ENCODE assay signal across 9 mouse cellular contexts in the genomic region with DNA sequence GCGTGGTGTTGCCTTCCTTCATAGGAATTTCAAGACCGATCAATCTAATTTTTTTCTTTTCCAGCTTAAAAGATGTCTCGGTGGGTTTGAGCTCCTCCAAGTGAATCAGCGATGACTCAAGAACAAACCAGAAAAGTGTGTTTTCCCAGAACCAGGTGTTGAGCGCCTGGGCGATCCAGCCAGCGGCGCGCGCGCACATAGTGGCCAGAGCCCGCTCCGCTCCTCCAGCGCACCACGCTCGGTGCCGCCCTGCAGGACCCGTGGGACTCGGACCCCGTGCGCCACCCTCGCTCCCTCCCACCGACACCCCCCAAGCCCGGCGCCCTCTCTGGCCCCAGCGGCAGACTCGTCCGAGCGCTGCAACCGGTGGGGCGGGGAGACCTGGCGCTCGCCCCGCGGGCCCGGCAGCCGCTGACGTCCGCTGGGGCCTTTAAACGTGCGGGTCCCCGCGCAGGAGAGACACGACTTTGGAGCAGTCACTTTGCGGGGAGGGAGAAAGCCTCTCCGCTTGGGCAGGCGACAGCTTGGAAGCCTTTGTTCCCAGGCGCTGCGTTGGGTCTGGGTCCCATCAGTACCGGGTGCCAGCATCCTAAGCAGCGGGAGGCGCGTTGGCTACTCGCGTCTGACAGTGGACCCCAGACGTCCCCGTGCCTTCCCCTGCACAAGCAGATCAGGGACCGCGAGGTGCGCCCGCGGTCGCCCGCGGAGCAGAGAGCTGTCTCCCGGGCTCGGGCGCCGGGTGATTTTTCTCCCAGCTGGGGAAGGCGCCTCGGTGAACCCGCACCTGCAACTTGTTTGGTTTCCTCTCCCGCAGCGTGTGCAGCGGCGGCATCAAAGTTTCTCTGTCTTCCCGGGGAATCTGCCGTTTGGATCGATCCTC. TPM values are rescaled to one million over a fixed set of nuclear protein-coding genes. Genes with fewer than 3 reads are reported as not detected.
DNase-seq lines count a peak whose midpoint lies in the region; ATAC-seq lines count a peak whose summit lies in the region.
"Had no signal": no experiment of that assay in that cellular context is flagged by ENCODE, and none has a peak within 500 bp of the region (broad histone marks: within the 10 kb centered on the region; RNA-seq: fewer than 3 reads in every experiment).

A gene (plus strand): TSS at position 377 of the 880 bp plus-strand sequence.

- H3K9me3 ChIP-seq in embryonic facial prominence, embryonic 12.5 days, result no peaks in the 10 kb centered on the region
- no peaks in the 10 kb centered on the region for H3K9me3 ChIP-seq in hindbrain, embryonic 10.5 days
- H3K9me3 ChIP-seq in limb, embryonic 15.5 days, result no peaks in the 10 kb centered on the region

- peaks cover 8% of the 10 kb centered on the region; the same call in 1 of the 2 replicates for H3K4me1 ChIP-seq in embryonic facial prominence, embryonic 12.5 days
- peaks cover 32% of the 10 kb centered on the region; the same call in 1 of the 2 replicates for H3K4me1 ChIP-seq in hindbrain, embryonic 10.5 days (replicated peaks)
- peaks cover 34% of the 10 kb centered on the region for H3K4me1 ChIP-seq in limb, embryonic 15.5 days

- H3K27ac ChIP-seq in embryonic facial prominence, embryonic 12.5 days, result no peak within 1 kb of the TSS
- peak within 1 kb of the TSS; percentile 64; the same call in 1 of the 2 replicates for H3K27ac ChIP-seq in hindbrain, embryonic 10.5 days
- H3K27ac ChIP-seq in limb, embryonic 15.5 days, result no peak within 1 kb of the TSS

- H3K27me3 ChIP-seq in embryonic facial prominence, embryonic 12.5 days, result peaks cover 67% of the 10 kb centered on the region
- peaks cover 67% of the 10 kb centered on the region for H3K27me3 ChIP-seq in hindbrain, embryonic 10.5 days (ENCODE audit: insufficient read depth, poor library complexity, severe bottlenecking)
- peaks cover 53% of the 10 kb centered on the region for H3K27me3 ChIP-seq in limb, embryonic 15.5 days

- peak; percentile 36 to 54 for DNase-seq in left cerebral cortex, adult 18-20 months (ENCODE audit: low spot score in 2 of 2)
- no peak for DNase-seq in left cerebral cortex, adult 9 months (ENCODE audit: low spot score in 2 of 2)
- peak; percentile 53 for DNase-seq in hindbrain, embryonic 10.5 days (ENCODE audit: low spot score)
- peak; percentile 45 to 55 for DNase-seq in right cerebral cortex, adult 2 months (ENCODE audit: low spot score in 2 of 2)

- H3K9ac ChIP-seq in embryonic facial prominence, embryonic 12.5 days, result peak within 1 kb of the TSS; percentile 52
- peak within 1 kb of the TSS; percentile 26 for H3K9ac ChIP-seq in limb, embryonic 15.5 days

- peak within 1 kb of the TSS; percentile 61 for H3K4me3 ChIP-seq in embryonic facial prominence, embryonic 12.5 days
- H3K4me3 ChIP-seq in hindbrain, embryonic 10.5 days, result peak within 1 kb of the TSS; percentile 63
- H3K4me3 ChIP-seq in limb, embryonic 15.5 days, result peak within 1 kb of the TSS; percentile 53
- H3K4me3 ChIP-seq: erythroblast, embryonic 14.5 days had no signal

- H3K4me2 ChIP-seq in embryonic facial prominence, embryonic 12.5 days (replicated peaks), result peak within 1 kb of the TSS; percentile 98
- peak within 1 kb of the TSS; percentile 99 for H3K4me2 ChIP-seq in limb, embryonic 15.5 days

- no peaks in the 10 kb centered on the region for H3K36me3 ChIP-seq in embryonic facial prominence, embryonic 12.5 days
- H3K36me3 ChIP-seq in hindbrain, embryonic 10.5 days, result no peaks in the 10 kb centered on the region
- H3K36me3 ChIP-seq in limb, embryonic 15.5 days, result no peaks in the 10 kb centered on the region

- no peak for ATAC-seq in embryonic facial prominence, embryonic 12.5 days (ENCODE audit: insufficient number of reproducible peaks, insufficient read depth, low FRiP score, low TSS enrichment)
- no peak for ATAC-seq in limb, embryonic 15.5 days (ENCODE audit: insufficient number of reproducible peaks, low FRiP score, low TSS enrichment, low read depth)
- ATAC-seq in megakaryocyte, adult 5-6 weeks (ENCODE audit: poor library complexity, severe bottlenecking), result no peak
- ATAC-seq in erythroid progenitor cell, adult 5-6 weeks (replicated peaks; ENCODE audit: low FRiP score, poor library complexity, severe bottlenecking), result no peak

- under 1% methylated on average over 79 of the region's 79 CpGs for WGBS in embryonic facial prominence, embryonic 12.5 days
- 1% methylated on average over 78 of the region's 79 CpGs for WGBS in hindbrain, embryonic 10.5 days
- WGBS in limb, embryonic 15.5 days, result under 1% methylated on average over 76 of the region's 79 CpGs

RNA-seq across cellular contexts. Expression of the gene that starts here (rescaled TPM):
- total RNA-seq in left cerebral cortex, adult 18-20 months (2021), result 10 to 100 TPM; 23.6 to 24.2 TPM
- 3.6 and 3.9 TPM in 2 replicates for polyA plus RNA-seq in embryonic facial prominence, embryonic 12.5 days (2016; fragmentation: Nextera tagmentation; extraction: Ambion mirVana)
- polyA plus RNA-seq in hindbrain, embryonic 10.5 days (2016; fragmentation: Nextera tagmentation; extraction: Ambion mirVana), result 0.62 and 0.90 TPM in 2 replicates
- 0.87 and 0.99 TPM in 2 replicates for polyA plus RNA-seq in limb, embryonic 15.5 days (2015; fragmentation: Nextera tagmentation; extraction: Ambion mirVana)
- not detected in 2 replicates for total RNA-seq in megakaryocyte, adult 5-6 weeks (2015)
- not detected in 2 replicates for total RNA-seq in megakaryocyte, adult 5-6 weeks (2017)
- not detected in 2 replicates for total RNA-seq in erythroid progenitor cell, adult 5-6 weeks (2015; ENCODE audit: low replicate concordance)
- total RNA-seq in erythroid progenitor cell, adult 5-6 weeks (2017; ENCODE audit: low replicate concordance), result 0.15 TPM in 1 of 2 replicates, not detected in the other
- polyA plus RNA-seq: erythroblast, embryonic 14.5 days had no signal

Comparison
In these comparisons a context has a peak if more than half of its experiments do, and no peak if none do; other contexts are left out.
1. RNA of the gene that starts here (total RNA-seq): 23.6 to 24.2 TPM in left cerebral cortex, adult 18-20 months; 0.15 TPM in erythroid progenitor cell, adult 5-6 weeks and not detected in megakaryocyte, adult 5-6 weeks; every median in the first group is over 10 times any median in the second.
2. DNase-seq: peak in left cerebral cortex, adult 18-20 months (2 of 2) and right cerebral cortex, adult 2 months (2 of 2); none in left cerebral cortex, adult 9 months (0 of 2).
3. Peak in DNase-seq, H3K4me3 ChIP-seq and H3K27ac ChIP-seq in hindbrain, embryonic 10.5 days; RNA of the gene not detected or under 1 TPM.
4. Peak in every context shown above with its lines, with median percentiles within 50 percentile points of each other: H3K4me3 ChIP-seq.